In the genomic region with DNA sequence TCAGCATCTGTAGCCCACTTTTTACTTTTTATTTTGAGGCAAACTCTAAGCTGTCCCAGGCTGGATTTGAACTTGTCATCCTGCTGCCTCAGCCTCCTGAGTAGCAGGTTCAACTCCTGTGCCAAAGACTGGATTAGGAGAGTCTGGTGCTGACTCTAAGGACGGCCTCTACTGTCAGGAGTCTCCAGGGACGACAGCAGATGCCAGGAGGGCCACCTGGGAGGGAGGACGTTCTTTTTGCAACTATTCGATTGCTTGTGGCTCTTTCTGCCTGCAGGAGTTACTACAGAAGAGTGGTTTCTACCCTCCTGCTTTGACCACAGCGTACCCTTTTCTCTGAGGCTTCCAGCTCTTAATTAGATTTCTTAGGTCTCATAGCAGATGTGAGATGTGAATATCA, we compare ENCODE assay signal across 17 mouse cellular contexts. TPM values are rescaled to one million over a fixed set of nuclear protein-coding genes. Genes with fewer than 3 reads are reported as not detected.
DNase-seq lines count a peak whose midpoint lies in the region; ATAC-seq and TF ChIP-seq lines count a peak whose summit lies in the region.
"Had no signal": no experiment of that assay in that cellular context is flagged by ENCODE, and none has a peak within 500 bp of the region (broad histone marks: within the 10 kb centered on the region; RNA-seq: fewer than 3 reads in every experiment).

No protein-coding gene starts in this region.

- H3K9ac ChIP-seq in hindbrain, embryonic 11.5 days (ENCODE audit: low read depth, low read length): peak overlapping the region; percentile 16; the same call in 1 of the 2 replicates
- no peak overlapping the region for H3K9ac ChIP-seq in hindbrain, embryonic 16.5 days (ENCODE audit: low read depth, low read length)
- H3K9ac ChIP-seq in ES-E14 (ENCODE audit: insufficient read depth, low read depth, low read length, poor library complexity, severe bottlenecking): no peak overlapping the region
- no peak overlapping the region for H3K9ac ChIP-seq in embryonic facial prominence, embryonic 12.5 days
- H3K9ac ChIP-seq in hindbrain, embryonic 14.5 days: no peak overlapping the region

- H3K27me3 ChIP-seq in hindbrain, embryonic 11.5 days (ENCODE audit: control insufficient read depth, insufficient read depth, low read length): no peaks in the 10 kb centered on the region
- no peaks in the 10 kb centered on the region for H3K27me3 ChIP-seq in hindbrain, embryonic 16.5 days (replicated peaks; ENCODE audit: control insufficient read depth, insufficient read depth, low read length)
- no peaks in the 10 kb centered on the region for H3K27me3 ChIP-seq in embryonic facial prominence, embryonic 12.5 days
- no peaks in the 10 kb centered on the region for H3K27me3 ChIP-seq in hindbrain, embryonic 14.5 days (ENCODE audit: control insufficient read depth, insufficient read depth, low read length)

- no peak overlapping the region for H3K4me2 ChIP-seq in hindbrain, embryonic 11.5 days (replicated peaks; ENCODE audit: low read depth, low read length)
- H3K4me2 ChIP-seq in hindbrain, embryonic 16.5 days (ENCODE audit: low read length): no peak overlapping the region
- no peak overlapping the region for H3K4me2 ChIP-seq in embryonic facial prominence, embryonic 12.5 days (replicated peaks)
- no peak overlapping the region for H3K4me2 ChIP-seq in hindbrain, embryonic 14.5 days (replicated peaks)

- 0 out of 2 replicates have a peak overlapping the region, but pooled peaks have one; percentile 12 for H3K27ac ChIP-seq in hindbrain, embryonic 11.5 days (ENCODE audit: low read depth, low read length)
- no peak overlapping the region; the same call in 1 of the 2 replicates for H3K27ac ChIP-seq in hindbrain, embryonic 16.5 days (ENCODE audit: low read depth, low read length)
- H3K27ac ChIP-seq in ES-E14 (ENCODE audit: insufficient read depth, low read depth, low read length, poor library complexity, severe bottlenecking): peak overlapping the region; percentile 72; the same call in 1 of the 2 replicates
- peak overlapping the region; percentile 14; the same call in 1 of the 2 replicates for H3K27ac ChIP-seq in embryonic facial prominence, embryonic 12.5 days
- H3K27ac ChIP-seq in hindbrain, embryonic 14.5 days: 0 out of 2 replicates have a peak overlapping the region, but pooled peaks have one; percentile 43

- no peak for DNase-seq in hindbrain, embryonic 11.5 days (ENCODE audit: low spot score)
- no peak for DNase-seq in ES-E14 (ENCODE audit: low read depth, low spot score)
- no peak for DNase-seq in hindbrain, embryonic 14.5 days (ENCODE audit: low spot score)
- DNase-seq in heart, adult 9 months (ENCODE audit: low spot score in 2 of 2): no peak
- DNase-seq in lung, postnatal 4 days: no peak
- DNase-seq: cerebellum, postnatal 14 days; heart, adult 18-20 months; kidney, adult 8-10 months; kidney, postnatal 4 days; liver; lung, adult 18-20 months; right cerebral cortex, adult 18-20 months; spleen, adult 18-20 months; thymus, postnatal 14 days had no signal

- ATAC-seq in hindbrain, embryonic 11.5 days (ENCODE audit: low FRiP score): no peak
- ATAC-seq in hindbrain, embryonic 16.5 days: no peak
- ATAC-seq in embryonic facial prominence, embryonic 12.5 days (ENCODE audit: insufficient number of reproducible peaks, insufficient read depth, low FRiP score, low TSS enrichment): no peak
- ATAC-seq in hindbrain, embryonic 14.5 days (ENCODE audit: low FRiP score): no peak

- H3K4me1 ChIP-seq in hindbrain, embryonic 11.5 days (replicated peaks; ENCODE audit: control insufficient read depth, insufficient read depth, low read length): peaks cover 24% of the 10 kb centered on the region
- H3K4me1 ChIP-seq in hindbrain, embryonic 16.5 days (ENCODE audit: control insufficient read depth, insufficient read depth, low read depth, low read length): peaks cover 22% of the 10 kb centered on the region
- peaks cover 10 to 38% of the 10 kb centered on the region in 2 experiments for H3K4me1 ChIP-seq in ES-E14 (ENCODE audit: control insufficient read depth in 2 of 2, insufficient read depth in 2 of 2, low read length in 2 of 2, poor library complexity in 1 of 2)
- H3K4me1 ChIP-seq in embryonic facial prominence, embryonic 12.5 days: peaks cover 59% of the 10 kb centered on the region
- H3K4me1 ChIP-seq in hindbrain, embryonic 14.5 days (replicated peaks; ENCODE audit: control insufficient read depth, insufficient read depth, low read length): peaks cover 42% of the 10 kb centered on the region

- 50% methylated on average over 5 of the region's 5 CpGs for WGBS in hindbrain, embryonic 11.5 days
- 30% methylated on average over 5 of the region's 5 CpGs for WGBS in hindbrain, embryonic 16.5 days
- WGBS in embryonic facial prominence, embryonic 12.5 days: 31% methylated on average over 5 of the region's 5 CpGs
- WGBS in hindbrain, embryonic 14.5 days: 29% methylated on average over 5 of the region's 5 CpGs

- H3K36me3 ChIP-seq in hindbrain, embryonic 11.5 days (ENCODE audit: control insufficient read depth, insufficient read depth, low read length): 0 out of 2 replicates have a peak, but pooled peaks cover 2% of the 10 kb centered on the region
- H3K36me3 ChIP-seq in hindbrain, embryonic 16.5 days (ENCODE audit: control insufficient read depth, insufficient read depth, low read length): no peaks in the 10 kb centered on the region
- H3K36me3 ChIP-seq in ES-E14 (ENCODE audit: control insufficient read depth, insufficient read depth, low read length, poor library complexity, severe bottlenecking): no peaks in the 10 kb centered on the region
- H3K36me3 ChIP-seq in embryonic facial prominence, embryonic 12.5 days: 0 out of 2 replicates have a peak, but pooled peaks cover 3% of the 10 kb centered on the region
- H3K36me3 ChIP-seq in hindbrain, embryonic 14.5 days (replicated peaks; ENCODE audit: control insufficient read depth, insufficient read depth): no peaks in the 10 kb centered on the region

- in situ Hi-C loops in ES-E14 (cut with MboI; ENCODE audit: low sequenced_read_pairs in 2 of 2, unreplicated experiment in 2 of 2): no loop called here

- H3K4me3 ChIP-seq in hindbrain, embryonic 11.5 days (ENCODE audit: low read depth, low read length): no peak overlapping the region
- no peak overlapping the region for H3K4me3 ChIP-seq in hindbrain, embryonic 16.5 days (ENCODE audit: low read length)
- no peak overlapping the region for H3K4me3 ChIP-seq in ES-E14 (ENCODE audit: insufficient read depth in 1 of 2, low read depth in 1 of 2, low read length in 2 of 2, poor library complexity in 1 of 2, severe bottlenecking in 1 of 2)
- H3K4me3 ChIP-seq in embryonic facial prominence, embryonic 12.5 days: no peak overlapping the region
- no peak overlapping the region for H3K4me3 ChIP-seq in hindbrain, embryonic 14.5 days (replicated peaks; ENCODE audit: low read length)
- H3K4me3 ChIP-seq: myocyte had no signal

- no peaks in the 10 kb centered on the region for H3K9me3 ChIP-seq in hindbrain, embryonic 11.5 days (ENCODE audit: control insufficient read depth, low read length)
- H3K9me3 ChIP-seq in hindbrain, embryonic 16.5 days (ENCODE audit: control insufficient read depth, low read length): no peaks in the 10 kb centered on the region
- H3K9me3 ChIP-seq in ES-E14 (ENCODE audit: control insufficient read depth, insufficient read depth, low read depth, low read length): no peaks in the 10 kb centered on the region
- H3K9me3 ChIP-seq in embryonic facial prominence, embryonic 12.5 days: no peaks in the 10 kb centered on the region
- no peaks in the 10 kb centered on the region for H3K9me3 ChIP-seq in hindbrain, embryonic 14.5 days (ENCODE audit: control insufficient read depth, low read length)

TF ChIP-seq in ES-E14, 5 proteins besides CTCF, POLR2A, EP300 and RAD21:
- TF ChIP-seq ZNF384 (IDR thresholded peaks at IDR 0.05; ENCODE audit: low read depth, low read length): no peak
- TF ChIP-seq HCFC1 (IDR thresholded peaks at IDR 0.05; ENCODE audit: borderline replicate concordance, insufficient read depth, low read length): no peak
- no peak for TF ChIP-seq MAFK (IDR thresholded peaks at IDR 0.05; ENCODE audit: insufficient read depth, low read depth, low read length)
- TF ChIP-seq ZC3H11A (IDR thresholded peaks at IDR 0.05; ENCODE audit: borderline replicate concordance, low read depth, low read length): no peak
- TF ChIP-seq CHD2 (IDR thresholded peaks at IDR 0.05; ENCODE audit: low read depth, low read length): no peak

RNA-seq across cellular contexts. Expression of a gene that starts 24.7 kb away (rescaled TPM):
- 17.6 TPM in 2 replicates for polyA plus RNA-seq in hindbrain, embryonic 11.5 days (2014; fragmentation: Nextera tagmentation; extraction: Ambion mirVana)
- polyA plus RNA-seq in hindbrain, embryonic 16.5 days (2015; fragmentation: Nextera tagmentation; extraction: Ambion mirVana): 29.9 and 41.3 TPM in 2 replicates
- total RNA-seq in ES-E14 (2012; rRNA removed): 8.0 and 8.7 TPM in 2 replicates
- polyA plus RNA-seq in embryonic facial prominence, embryonic 12.5 days (2016; fragmentation: Nextera tagmentation; extraction: Ambion mirVana): 36.4 and 42.0 TPM in 2 replicates
- polyA plus RNA-seq in hindbrain, embryonic 14.5 days (2014; fragmentation: Nextera tagmentation; extraction: Ambion mirVana): 32.4 and 37.8 TPM in 2 replicates

RNA-seq across cellular contexts. Expression of a gene that starts 54.5 kb away (rescaled TPM):
- polyA plus RNA-seq in hindbrain, embryonic 11.5 days (2014; fragmentation: Nextera tagmentation; extraction: Ambion mirVana): 77.7 and 80.7 TPM in 2 replicates
- polyA plus RNA-seq in hindbrain, embryonic 16.5 days (2015; fragmentation: Nextera tagmentation; extraction: Ambion mirVana): 32.3 and 38.9 TPM in 2 replicates
- total RNA-seq in ES-E14 (2012; rRNA removed): 12.6 and 13.2 TPM in 2 replicates
- 59.0 and 59.8 TPM in 2 replicates for polyA plus RNA-seq in embryonic facial prominence, embryonic 12.5 days (2016; fragmentation: Nextera tagmentation; extraction: Ambion mirVana)
- 48.3 and 50.2 TPM in 2 replicates for polyA plus RNA-seq in hindbrain, embryonic 14.5 days (2014; fragmentation: Nextera tagmentation; extraction: Ambion mirVana)
